Comparison of ENCODE assay signal across 10 mouse cellular contexts in genomic region chr1:172027809-172028102, GRCm38 (mm10). TPM values are rescaled to one million over a fixed set of nuclear protein-coding genes. Genes with fewer than 3 reads are reported as not detected.
DNase-seq lines count a peak whose midpoint lies in the region; ATAC-seq and TF ChIP-seq lines count a peak whose summit lies in the region.
"Had no signal": no experiment of that assay in that cellular context is flagged by ENCODE, and none has a peak within 500 bp of the region (broad histone marks: within the 10 kb centered on the region; RNA-seq: fewer than 3 reads in every experiment).

No protein-coding gene starts in this region.

- no peak for TF ChIP-seq POLR2A in CH12.LX (IDR thresholded peaks at IDR 0.05; ENCODE audit: low read depth, low read length)

- H3K9me3 ChIP-seq in heart, embryonic 11.5 days (replicated peaks; ENCODE audit: control insufficient read depth, low read length): no peaks in the 10 kb centered on the region
- no peaks in the 10 kb centered on the region for H3K9me3 ChIP-seq in CH12.LX (replicated peaks; ENCODE audit: low read length)
- no peaks in the 10 kb centered on the region for H3K9me3 ChIP-seq in forebrain, embryonic 14.5 days (replicated peaks; ENCODE audit: control insufficient read depth, low read length)
- no peaks in the 10 kb centered on the region for H3K9me3 ChIP-seq in liver, embryonic 13.5 days (replicated peaks)

- peaks cover 19% of the 10 kb centered on the region for H3K4me1 ChIP-seq in heart, embryonic 11.5 days (ENCODE audit: control insufficient read depth, insufficient read depth, low read length)
- H3K4me1 ChIP-seq in CH12.LX (ENCODE audit: control insufficient read depth in 1 of 2, insufficient read depth in 2 of 2): peaks cover 7 to 34% of the 10 kb centered on the region in 2 experiments; a peak in 3 of 4 replicates
- peaks cover 34% of the 10 kb centered on the region for H3K4me1 ChIP-seq in forebrain, embryonic 14.5 days (ENCODE audit: control insufficient read depth, insufficient read depth, low read length)
- H3K4me1 ChIP-seq in liver, embryonic 13.5 days (replicated peaks): peaks cover 13% of the 10 kb centered on the region

- H3K9ac ChIP-seq in heart, embryonic 11.5 days (ENCODE audit: low read depth, low read length): peak overlapping the region; percentile 89
- peak overlapping the region; percentile 45 for H3K9ac ChIP-seq in CH12.LX (ENCODE audit: insufficient read depth, low read depth)
- peak overlapping the region; percentile 99 for H3K9ac ChIP-seq in forebrain, embryonic 14.5 days (ENCODE audit: low read length)
- H3K9ac ChIP-seq in liver, embryonic 13.5 days: no peak overlapping the region

- dilution Hi-C loops in CH12.LX (cut with MboI; ENCODE audit: extremely low pct_ligation_motif_present, extremely low pct_unique_long_range_greater_than_20kb, low sequenced_read_pairs): no loop called here

- no peaks in the 10 kb centered on the region for H3K36me3 ChIP-seq in heart, embryonic 11.5 days (ENCODE audit: control insufficient read depth, insufficient read depth, low read length)
- H3K36me3 ChIP-seq in CH12.LX (replicated peaks in 1 of 2; ENCODE audit: control insufficient read depth in 1 of 2, insufficient read depth in 1 of 2, low read length in 1 of 2): peaks cover 0 to 4% of the 10 kb centered on the region in 2 experiments
- H3K36me3 ChIP-seq in forebrain, embryonic 14.5 days (ENCODE audit: control insufficient read depth, insufficient read depth, low read length): 0 out of 2 replicates have a peak, but pooled peaks cover 6% of the 10 kb centered on the region
- no peaks in the 10 kb centered on the region for H3K36me3 ChIP-seq in liver, embryonic 13.5 days

- H3K79me2 ChIP-seq in CH12.LX (replicated peaks; ENCODE audit: control insufficient read depth, extremely low read depth, insufficient read depth, poor library complexity, severe bottlenecking): no peaks in the 10 kb centered on the region

- H3K4me2 ChIP-seq in heart, embryonic 11.5 days: peak overlapping the region; percentile 71
- H3K4me2 ChIP-seq in CH12.LX (ENCODE audit: insufficient read depth, low read depth, poor library complexity, severe bottlenecking): peak overlapping the region; percentile 21
- H3K4me2 ChIP-seq in forebrain, embryonic 14.5 days (ENCODE audit: low read length): peak overlapping the region; percentile 94
- peak overlapping the region; percentile 78 for H3K4me2 ChIP-seq in liver, embryonic 13.5 days

- peak overlapping the region; percentile 84 for H3K4me3 ChIP-seq in heart, embryonic 11.5 days (ENCODE audit: low read depth, low read length)
- H3K4me3 ChIP-seq in CH12.LX (replicated peaks in 1 of 3; ENCODE audit: low read depth in 2 of 3, low read length in 2 of 3, poor library complexity in 1 of 3): peak overlapping the region in 1 of 3 experiments; percentile 83
- H3K4me3 ChIP-seq in forebrain, embryonic 14.5 days (ENCODE audit: low read depth, low read length): peak overlapping the region; percentile 94
- H3K4me3 ChIP-seq in liver, embryonic 13.5 days (replicated peaks): peak overlapping the region; percentile 66; the same call in 1 of the 2 replicates

- 0 out of 2 replicates have a peak overlapping the region, but pooled peaks have one; percentile 18 for H3K27ac ChIP-seq in heart, embryonic 11.5 days (ENCODE audit: low read depth, low read length)
- H3K27ac ChIP-seq in CH12.LX (ENCODE audit: insufficient read depth, low read depth): no peak overlapping the region
- peak overlapping the region; percentile 98 for H3K27ac ChIP-seq in forebrain, embryonic 14.5 days (ENCODE audit: low read depth, low read length)
- no peak overlapping the region for H3K27ac ChIP-seq in liver, embryonic 13.5 days
- H3K27ac ChIP-seq: macrophage had no signal

- DNase-seq in heart, adult 9 months (ENCODE audit: low spot score in 2 of 2): no peak
- no peak for DNase-seq in CH12.LX (ENCODE audit: extremely low read depth)
- peak; percentile 87 for DNase-seq in forebrain, embryonic 14.5 days (ENCODE audit: low spot score)
- DNase-seq in liver, embryonic 13.5 days: no peak
- DNase-seq in layer of hippocampus, postnatal 10 days (ENCODE audit: low spot score in 2 of 2): no peak
- no peak for DNase-seq in right cerebral cortex, postnatal 36 days (ENCODE audit: low spot score in 2 of 2)
- no peak for DNase-seq in kidney, postnatal 14 days

- no peak for ATAC-seq in heart, embryonic 11.5 days (replicated peaks; ENCODE audit: insufficient number of reproducible peaks, low FRiP score, low TSS enrichment)
- peak; percentile 65 for ATAC-seq in forebrain, embryonic 14.5 days
- ATAC-seq in liver, embryonic 13.5 days (ENCODE audit: low read depth): no peak

- TF ChIP-seq EP300 in CH12.LX (IDR thresholded peaks at IDR 0.05; ENCODE audit: low read length): no peak

- TF ChIP-seq CTCF in CH12.LX (conservative IDR thresholded peaks at IDR 0.05 in 1 of 2, IDR thresholded peaks at IDR 0.05 in 1 of 2; ENCODE audit: low read depth in 2 of 2, low read length in 2 of 2): no peak

- no peak for TF ChIP-seq RAD21 in CH12.LX (IDR thresholded peaks at IDR 0.05; ENCODE audit: low read depth, low read length)

- 15% methylated on average over 10 of the region's 10 CpGs for WGBS in heart, embryonic 11.5 days (ENCODE audit: insufficient replicate concordance)
- WGBS in forebrain, embryonic 14.5 days: 1% methylated on average over 10 of the region's 10 CpGs
- 49% methylated on average over 10 of the region's 10 CpGs for WGBS in liver, embryonic 13.5 days (ENCODE audit: insufficient replicate concordance)

- no peaks in the 10 kb centered on the region for H3K27me3 ChIP-seq in heart, embryonic 11.5 days (ENCODE audit: control insufficient read depth, insufficient read depth, low read length)
- H3K27me3 ChIP-seq in CH12.LX (replicated peaks): no peaks in the 10 kb centered on the region
- H3K27me3 ChIP-seq in forebrain, embryonic 14.5 days (replicated peaks; ENCODE audit: control insufficient read depth, insufficient read depth, low read length): no peaks in the 10 kb centered on the region
- peaks cover 18% of the 10 kb centered on the region for H3K27me3 ChIP-seq in liver, embryonic 13.5 days

- in situ Hi-C loops in CH12.LX (cut with MboI; ENCODE audit: low pct_ligation_motif_present, low pct_unique_long_range_greater_than_20kb, low sequenced_read_pairs): loop anchor here (25.0 kb wide), 1 partner anchor 285 kb away; no protein-coding TSS in a partner anchor

TF ChIP-seq in CH12.LX, 34 proteins besides CTCF, POLR2A, EP300 and RAD21:
- TF ChIP-seq ZNF384 (IDR thresholded peaks at IDR 0.05; ENCODE audit: low read depth, low read length): no peak
- TF ChIP-seq MEF2A (IDR thresholded peaks at IDR 0.05; ENCODE audit: borderline replicate concordance, low read depth, low read length): no peak
- no peak for TF ChIP-seq BHLHE40 (IDR thresholded peaks at IDR 0.05; ENCODE audit: low read depth, low read length)

RNA-seq across cellular contexts. Expression of gene Vangl2, which starts 0.5 kb away (rescaled TPM):
- polyA plus RNA-seq in heart, embryonic 11.5 days (2014; fragmentation: Nextera tagmentation; extraction: Ambion mirVana): 10.4 and 10.9 TPM in 2 replicates
- total RNA-seq in CH12.LX (2012; rRNA removed) (5.0 and 7.3 TPM in 2 replicates), CH12.LX (2014; rRNA removed) (3.6 and 4.1 TPM in 2 replicates)
- 7.9 and 9.4 TPM in 2 replicates for polyA plus RNA-seq in CH12.LX (2012; ENCODE audit: insufficient read length, low read depth)
- polyA plus RNA-seq in forebrain, embryonic 14.5 days (2014; fragmentation: Nextera tagmentation; extraction: Ambion mirVana): 45.1 and 55.8 TPM in 2 replicates
- 0.89 and 1.4 TPM in 2 replicates for polyA plus RNA-seq in liver, embryonic 13.5 days (2015; fragmentation: Nextera tagmentation; extraction: Ambion mirVana)
- 10 to 100 TPM; 32.3 to 33.0 TPM for total RNA-seq in layer of hippocampus, postnatal 10 days (2021)

RNA-seq across cellular contexts. Expression of gene Nhlh1, which starts 29.6 kb away (rescaled TPM):
- not detected in 2 replicates for polyA plus RNA-seq in heart, embryonic 11.5 days (2014; fragmentation: Nextera tagmentation; extraction: Ambion mirVana)
- total RNA-seq in CH12.LX (2012; rRNA removed) (not detected in 2 replicates), CH12.LX (2014; rRNA removed) (not detected in 2 replicates)
- 0.16 TPM in 1 of 2 replicates, not detected in the other for polyA plus RNA-seq in CH12.LX (2012; ENCODE audit: insufficient read length, low read depth)
- 4.5 and 7.4 TPM in 2 replicates for polyA plus RNA-seq in forebrain, embryonic 14.5 days (2014; fragmentation: Nextera tagmentation; extraction: Ambion mirVana)
- not detected in 2 replicates for polyA plus RNA-seq in liver, embryonic 13.5 days (2015; fragmentation: Nextera tagmentation; extraction: Ambion mirVana)
- total RNA-seq in layer of hippocampus, postnatal 10 days (2021): 1 to 10 TPM; 1.8 TPM
- polyA plus RNA-seq: C2C12, macrophage had no signal

RNA-seq across cellular contexts. Expression of gene Copa, which starts 54.6 kb away (rescaled TPM):
- polyA plus RNA-seq in heart, embryonic 11.5 days (2014; fragmentation: Nextera tagmentation; extraction: Ambion mirVana): 146 and 201 TPM in 2 replicates
- total RNA-seq in CH12.LX (2012; rRNA removed): 158 and 165 TPM in 2 replicates
- total RNA-seq in CH12.LX (2014; rRNA removed): 155 and 157 TPM in 2 replicates
- polyA plus RNA-seq in CH12.LX (2012; ENCODE audit: insufficient read length, low read depth): 160 and 165 TPM in 2 replicates
- polyA plus RNA-seq in forebrain, embryonic 14.5 days (2014; fragmentation: Nextera tagmentation; extraction: Ambion mirVana): 123 and 148 TPM in 2 replicates
- polyA plus RNA-seq in liver, embryonic 13.5 days (2015; fragmentation: Nextera tagmentation; extraction: Ambion mirVana): 64.4 and 80.4 TPM in 2 replicates
- total RNA-seq in layer of hippocampus, postnatal 10 days (2021): 100 to 1,000 TPM; 165 TPM

RNA-seq across cellular contexts. Expression of gene Ncstn, which starts 54.8 kb away (rescaled TPM):
- 115 and 122 TPM in 2 replicates for polyA plus RNA-seq in heart, embryonic 11.5 days (2014; fragmentation: Nextera tagmentation; extraction: Ambion mirVana)
- total RNA-seq in CH12.LX (2012; rRNA removed) (21.5 and 24.5 TPM in 2 replicates), CH12.LX (2014; rRNA removed) (12.4 and 15.0 TPM in 2 replicates)
- 52.4 and 56.1 TPM in 2 replicates for polyA plus RNA-seq in CH12.LX (2012; ENCODE audit: insufficient read length, low read depth)
- polyA plus RNA-seq in forebrain, embryonic 14.5 days (2014; fragmentation: Nextera tagmentation; extraction: Ambion mirVana): 81.3 and 93.7 TPM in 2 replicates
- polyA plus RNA-seq in liver, embryonic 13.5 days (2015; fragmentation: Nextera tagmentation; extraction: Ambion mirVana): 33.6 and 38.6 TPM in 2 replicates
- 10 to 100 TPM; 72.0 to 79.4 TPM for total RNA-seq in layer of hippocampus, postnatal 10 days (2021)

Comparison
In these comparisons a context has a peak if more than half of its experiments do, and no peak if none do; other contexts are left out.
1. H3K27ac ChIP-seq: peak in heart, embryonic 11.5 days (single experiment) and forebrain, embryonic 14.5 days (single experiment); none in CH12.LX (single experiment) and liver, embryonic 13.5 days (single experiment).
2. H3K4me2 ChIP-seq: peak in every context shown above with its lines; median percentile 94 in forebrain, embryonic 14.5 days; 78 in liver, embryonic 13.5 days; 71 in heart, embryonic 11.5 days; 21 in CH12.LX.